Mouse (Mus musculus) stomach, postnatal 0 days (tissue): ENCODE results near the gene Plb1. TPM values are rescaled to one million over a fixed set of nuclear protein-coding genes. Genes with fewer than 3 reads are reported as not detected.
A peak's percentile ranks its signal among the peaks of the same experiment; 100 is the strongest.

ENCODE experiments used
- ATAC-seq: fragments of 200-750 bp; cut with Nextera tagmentation; 2 replicates; pipeline ENCODE4 v1.8.0; 2017; ENCODE audit not compliant: low FRiP score, low TSS enrichment
- DNase-seq: peaks from one replicate; pipeline ENCODE4 v3.0.0-alpha.2; 2016; ENCODE audit warnings: low spot score
- H3K27ac ChIP-seq: fragments of 300-500 bp; sonication (generic); replicated peaks from 2 replicates; pipeline ENCODE4 v1.5.1; 2014; ENCODE audit warnings: mild to moderate bottlenecking, control low read depth
- H3K27me3 ChIP-seq: fragments of 300-500 bp; sonication (generic); 2 replicates; pipeline ENCODE4 v1.6.1; 2014; ENCODE audit warnings: low read length; ENCODE audit not compliant: control insufficient read depth, insufficient read depth
- H3K36me3 ChIP-seq: fragments of 300-500 bp; sonication (generic); 2 replicates; pipeline ENCODE4 v1.6.1; 2014; ENCODE audit warnings: low read length, mixed read lengths; ENCODE audit not compliant: control insufficient read depth, insufficient read depth
- H3K4me1 ChIP-seq: fragments of 300-500 bp; sonication (generic); replicated peaks from 2 replicates; pipeline ENCODE4 v1.6.1; 2014; ENCODE audit warnings: antibody characterized with exemption; ENCODE audit not compliant: control insufficient read depth, insufficient read depth
- H3K4me2 ChIP-seq: fragments of 300-500 bp; sonication (generic); replicated peaks from 2 replicates; pipeline ENCODE4 v1.6.1; 2014; ENCODE audit warnings: low read depth, mild to moderate bottlenecking, control low read depth, moderate library complexity
- H3K4me3 ChIP-seq: fragments of 300-500 bp; sonication (generic); 2 replicates; pipeline ENCODE4 v1.5.1; 2014; ENCODE audit warnings: low read depth, low read length, control low read depth
- H3K9ac ChIP-seq: fragments of 300-500 bp; sonication (generic); 2 replicates; pipeline ENCODE4 v1.6.1; 2014; ENCODE audit warnings: mild to moderate bottlenecking, low read length, control low read depth, mixed read lengths
- H3K9me3 ChIP-seq: fragments of 300-500 bp; sonication (generic); 2 replicates; pipeline ENCODE4 v1.6.1; 2016; ENCODE audit warnings: low read length; ENCODE audit not compliant: control insufficient read depth
- CTCF ChIP-seq: IDR thresholded peaks from 2 replicates; pipeline ENCODE4 v1.5.1; 2016; ENCODE audit warnings: antibody characterized with exemption, low read depth, mild to moderate bottlenecking, moderate library complexity
- EP300 ChIP-seq: optimal IDR thresholded peaks from 2 replicates; pipeline ENCODE3; 2016; ENCODE audit warnings: antibody characterized with exemption
- WGBS: fragments of 180-500 bp; shearing (Covaris S2); extraction: QIAGEN DNeasy Blood & Tissue Kit; methylation state at CpG from one replicate; pipeline ENCODE4 v1.1.7; 2014; 5-methylcytosine and 5-hydroxymethylcytosine counted together
- polyA plus RNA-seq: library from polyadenylated mRNA; unstranded; fragments of >200 nt; fragmentation: Nextera tagmentation; extraction: Ambion mirVana; gene quantifications from 2 replicates; pipeline ENCODE4 v1.2.1, GENCODE M21; 2015

Plb1 gene
- polyA plus RNA-seq, 1 experiment from 2014 or later: 14.1 TPM

DNA sequence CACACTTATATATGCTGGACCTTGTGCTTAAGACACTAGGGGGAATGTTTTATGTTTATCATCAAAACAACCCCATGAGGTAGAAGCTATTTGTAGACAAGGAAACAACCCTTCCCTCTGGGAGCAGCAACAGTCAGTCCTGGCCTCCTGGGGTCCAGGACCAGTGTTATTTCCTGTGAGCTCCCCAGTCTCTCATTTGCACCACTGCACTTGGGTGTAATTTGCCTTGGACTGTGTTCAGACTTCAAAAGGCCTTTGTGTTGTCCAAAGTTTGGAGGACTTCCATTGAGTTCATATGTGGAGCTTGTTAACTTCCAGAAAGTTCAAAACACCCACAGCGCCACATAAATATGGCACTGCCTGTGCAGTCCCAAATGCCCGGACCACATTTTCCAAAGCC, 180.6 kb downstream of the Plb1 start:
- H3K9ac ChIP-seq: no peak overlapping the region
- 0 out of 2 replicates have a peak, but pooled peaks cover 8% of the 10 kb centered on the region for H3K4me1 ChIP-seq
- no peak for ATAC-seq
- no peaks in the 10 kb centered on the region for H3K36me3 ChIP-seq
- no peaks in the 10 kb centered on the region for H3K9me3 ChIP-seq
- H3K4me2 ChIP-seq: no peak overlapping the region
- peak overlapping the region; percentile 69; the same call in 1 of the 2 replicates for H3K27ac ChIP-seq
- WGBS: 52% methylated on average over 2 of the region's 2 CpGs
- TF ChIP-seq CTCF: no peak
- no peak for TF ChIP-seq EP300
- no peak overlapping the region for H3K4me3 ChIP-seq
- no peak for DNase-seq
- H3K27me3 ChIP-seq: no peaks in the 10 kb centered on the region

DNA sequence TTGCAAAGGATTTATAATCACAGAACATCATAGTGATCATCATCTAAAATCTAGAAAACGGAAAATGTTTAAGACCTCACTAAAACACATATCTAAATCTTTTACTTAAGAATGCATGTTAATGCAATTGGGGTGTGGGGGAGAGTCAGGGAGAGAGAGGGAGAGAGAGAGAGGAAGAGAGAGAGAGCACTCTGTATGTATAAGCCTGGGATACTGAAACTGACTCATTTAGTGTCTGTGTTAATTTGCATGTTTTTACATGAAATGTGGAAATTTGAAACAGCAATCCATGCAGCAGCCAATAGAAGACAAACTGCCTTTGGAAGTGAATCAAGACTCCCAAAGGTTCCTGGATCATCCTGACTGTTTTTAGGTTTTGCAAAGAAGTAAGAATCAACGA, 181.1 kb downstream of the Plb1 start:
- H3K4me3 ChIP-seq: no peak overlapping the region
- no peak overlapping the region for H3K9ac ChIP-seq
- DNase-seq (no peak), ATAC-seq (no peak)
- H3K4me2 ChIP-seq: no peak overlapping the region
- 0 out of 2 replicates have a peak, but pooled peaks cover 8% of the 10 kb centered on the region for H3K4me1 ChIP-seq
- H3K9me3 ChIP-seq: no peaks in the 10 kb centered on the region
- WGBS: 52% methylated on average over 2 of the region's 2 CpGs
- H3K27me3 ChIP-seq: no peaks in the 10 kb centered on the region
- H3K36me3 ChIP-seq: no peaks in the 10 kb centered on the region
- no peak for TF ChIP-seq CTCF
- no peak for TF ChIP-seq EP300
- 0 out of 2 replicates have a peak overlapping the region, but pooled peaks have one; percentile 49 for H3K27ac ChIP-seq

DNA sequence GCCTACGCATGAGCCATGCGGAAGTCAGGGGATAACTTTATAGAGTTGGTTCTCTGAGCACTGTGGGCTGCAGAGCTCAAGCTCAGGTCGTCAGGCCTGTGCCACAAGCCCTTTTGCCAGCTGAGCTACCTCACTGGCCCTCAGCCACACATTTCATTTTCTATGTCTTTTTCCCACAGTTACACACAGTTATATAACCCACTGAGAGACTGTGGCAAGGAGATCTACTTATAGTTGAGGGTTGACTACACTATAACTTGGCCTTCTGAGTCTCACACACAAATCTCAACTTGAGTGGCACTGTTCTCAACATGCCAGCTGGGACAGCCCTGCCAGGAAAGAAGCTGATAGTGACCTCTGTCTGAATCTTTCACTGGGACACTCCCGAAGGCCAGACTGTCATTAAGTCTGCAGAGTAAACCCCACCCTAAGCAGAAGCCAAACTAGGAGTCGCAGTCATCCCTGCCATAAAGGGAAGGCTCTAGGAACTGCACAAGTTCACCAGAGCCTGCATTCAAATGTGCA, 182.0 kb downstream of the Plb1 start:
- Histone ChIP-seq H3K4me3 (no peak overlapping the region), H3K4me1 (0 out of 2 replicates have a peak, but pooled peaks cover 8% of the 10 kb centered on the region), H3K9me3 (no peaks in the 10 kb centered on the region), H3K27ac (peak overlapping the region; percentile 35; the same call in 1 of the 2 replicates), H3K27me3 (no peaks in the 10 kb centered on the region), H3K36me3 (no peaks in the 10 kb centered on the region), H3K9ac (0 out of 2 replicates have a peak overlapping the region, but pooled peaks have one; percentile 2), H3K4me2 (no peak overlapping the region)
- WGBS: 54% methylated on average over 5 of the region's 5 CpGs
- ATAC-seq (peak; percentile 22; the same call in 1 of the 2 replicates), DNase-seq (no peak)
- TF ChIP-seq CTCF: no peak
- TF ChIP-seq EP300: no peak

DNA sequence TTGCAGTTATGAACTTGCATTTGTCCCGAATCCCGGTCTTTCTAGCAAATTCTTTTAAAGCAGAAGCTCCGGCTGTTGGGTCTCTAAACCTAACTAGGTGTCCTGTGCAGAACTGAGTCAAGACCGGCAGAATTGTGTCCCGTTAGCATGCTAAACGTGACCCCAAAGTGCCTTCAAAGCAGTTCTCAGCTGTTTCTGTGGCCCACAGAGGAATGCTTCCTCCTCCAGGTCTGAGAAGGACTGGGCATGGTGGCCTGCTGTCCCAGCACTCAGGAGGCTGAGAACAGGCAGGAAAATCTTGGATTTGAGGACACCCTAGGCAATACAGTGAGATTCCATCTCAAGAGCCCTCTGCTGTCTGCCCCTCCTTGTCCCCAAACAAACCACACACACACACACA, 183.0 kb downstream of the Plb1 start:
- no peak overlapping the region for H3K27ac ChIP-seq
- no peaks in the 10 kb centered on the region for H3K9me3 ChIP-seq
- no peaks in the 10 kb centered on the region for H3K27me3 ChIP-seq
- TF ChIP-seq EP300 (no peak), CTCF (no peak)
- no peaks in the 10 kb centered on the region for H3K36me3 ChIP-seq
- H3K4me1 ChIP-seq: 0 out of 2 replicates have a peak, but pooled peaks cover 8% of the 10 kb centered on the region
- H3K4me2 ChIP-seq: no peak overlapping the region
- H3K4me3 ChIP-seq: no peak overlapping the region
- no peak for DNase-seq
- no peak overlapping the region for H3K9ac ChIP-seq
- 90% methylated on average over 6 of the region's 6 CpGs for WGBS
- no peak for ATAC-seq

Other genes with a start within 250 kb of the Plb1 start
- gene Fosl2, start 96.9 kb upstream of the Plb1 start, polyA plus RNA-seq: 10.5 and 11.7 TPM in 2 replicates
- 182 and 193 TPM in 2 replicates for gene Ppp1cb, start 226.1 kb downstream of the Plb1 start, polyA plus RNA-seq